Mouse (Mus musculus): ENCODE results near the gene Zfp398. TPM values are rescaled to one million over a fixed set of nuclear protein-coding genes. Genes with fewer than 3 reads are reported as not detected.

Gene Zfp398
- polyA plus RNA-seq, 1 experiment from 2014 or later, result 5.6 TPM

DNA sequence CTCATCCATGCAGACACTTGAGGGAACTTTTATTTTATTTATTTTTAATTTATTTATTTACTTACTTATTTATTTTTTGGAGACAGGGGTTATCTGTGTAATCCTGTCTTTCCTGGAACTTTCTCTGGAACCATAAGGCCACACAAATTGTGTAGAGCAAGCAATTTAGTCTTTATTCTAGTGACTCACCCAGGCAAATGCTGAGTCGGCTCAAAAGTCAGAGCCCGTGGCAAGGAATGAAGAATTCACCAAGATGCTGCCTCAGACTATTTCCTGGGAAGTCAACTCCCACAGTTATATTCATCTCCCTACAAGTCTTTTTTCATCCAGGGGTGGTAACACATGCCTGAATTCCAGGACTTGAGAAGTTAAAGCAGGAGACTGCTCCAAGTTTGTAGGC is 29.9 kb upstream of the Zfp398 start:
- no peaks in the 10 kb centered on the region for H3K9me3 ChIP-seq (ENCODE audit: control insufficient read depth, low read length)
- no peak overlapping the region for H3K4me2 ChIP-seq
- H3K36me3 ChIP-seq (ENCODE audit: control insufficient read depth, insufficient read depth, low read length), result peaks cover 45% of the 10 kb centered on the region
- no peak overlapping the region for H3K27ac ChIP-seq (ENCODE audit: low read depth, low read length)
- WGBS, result 77% methylated on average over 2 of the region's 2 CpGs
- no peaks in the 10 kb centered on the region for H3K27me3 ChIP-seq (replicated peaks; ENCODE audit: control insufficient read depth, insufficient read depth, low read length)
- no peak overlapping the region for H3K4me3 ChIP-seq (ENCODE audit: low read depth, low read length)
- no peak for DNase-seq (ENCODE audit: low spot score)
- H3K4me1 ChIP-seq (replicated peaks; ENCODE audit: control insufficient read depth, insufficient read depth, low read length), result no peaks in the 10 kb centered on the region
- no peak for ATAC-seq (replicated peaks; ENCODE audit: low FRiP score)
- no peak overlapping the region for H3K9ac ChIP-seq (ENCODE audit: low read depth, low read length)

DNA sequence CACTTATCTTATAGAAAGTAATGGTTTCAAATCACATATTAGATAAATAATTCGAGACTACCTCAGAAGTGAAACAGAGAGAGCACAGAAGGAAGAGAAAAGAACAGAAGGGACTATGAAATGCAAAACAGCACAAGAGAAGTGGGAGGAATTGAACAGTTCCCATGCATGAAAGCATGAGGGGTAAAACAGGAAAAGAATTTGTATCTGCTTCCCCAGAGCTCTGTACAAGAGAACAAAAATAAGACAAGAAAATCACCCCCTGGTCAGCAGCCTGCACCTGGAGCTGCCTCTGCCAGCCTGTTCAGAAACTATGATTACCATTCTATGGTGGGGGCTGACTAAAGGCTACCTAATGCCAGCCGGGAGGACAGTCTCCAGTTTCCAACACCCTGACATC is 28.0 kb upstream of the Zfp398 start:
- H3K27ac ChIP-seq (ENCODE audit: low read depth, low read length), result no peak overlapping the region
- H3K36me3 ChIP-seq (ENCODE audit: control insufficient read depth, insufficient read depth, low read length), result peaks cover 41% of the 10 kb centered on the region
- 87% methylated on average over 2 of the region's 2 CpGs for WGBS
- H3K27me3 ChIP-seq (replicated peaks; ENCODE audit: control insufficient read depth, insufficient read depth, low read length), result no peaks in the 10 kb centered on the region
- H3K4me1 ChIP-seq (replicated peaks; ENCODE audit: control insufficient read depth, insufficient read depth, low read length), result peaks cover 10% of the 10 kb centered on the region
- no peak overlapping the region for H3K9ac ChIP-seq (ENCODE audit: low read depth, low read length)
- no peak overlapping the region for H3K4me2 ChIP-seq
- ATAC-seq (replicated peaks; ENCODE audit: low FRiP score) (no peak), DNase-seq (ENCODE audit: low spot score) (no peak)
- H3K9me3 ChIP-seq (ENCODE audit: control insufficient read depth, low read length), result no peaks in the 10 kb centered on the region
- no peak overlapping the region for H3K4me3 ChIP-seq (ENCODE audit: low read depth, low read length)

DNA sequence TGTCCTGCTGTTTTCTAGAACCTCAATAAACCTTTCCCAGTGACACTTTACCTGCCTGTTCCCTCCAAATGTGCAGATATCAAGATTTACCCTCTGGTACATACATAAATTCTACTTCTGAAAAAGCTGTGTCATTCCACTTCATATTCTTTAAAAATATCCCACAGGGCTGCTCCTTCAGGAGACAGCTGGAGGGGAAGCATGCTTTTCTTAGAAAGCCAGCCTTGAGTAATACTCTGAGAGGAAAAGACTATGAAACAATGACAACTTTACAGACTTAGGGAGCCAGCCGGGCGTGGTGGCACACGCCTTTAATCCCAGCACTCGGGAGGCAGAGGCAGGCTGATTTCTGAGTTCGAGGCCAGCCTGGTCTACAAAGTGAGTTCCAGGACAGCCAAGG is 26.9 kb upstream of the Zfp398 start:
- H3K27ac ChIP-seq (ENCODE audit: low read depth, low read length), result no peak overlapping the region
- DNase-seq (ENCODE audit: low spot score) (no peak), ATAC-seq (replicated peaks; ENCODE audit: low FRiP score) (no peak)
- no peaks in the 10 kb centered on the region for H3K27me3 ChIP-seq (replicated peaks; ENCODE audit: control insufficient read depth, insufficient read depth, low read length)
- no peaks in the 10 kb centered on the region for H3K9me3 ChIP-seq (ENCODE audit: control insufficient read depth, low read length)
- H3K9ac ChIP-seq (ENCODE audit: low read depth, low read length), result no peak overlapping the region
- WGBS, result 84% methylated on average over 5 of the region's 5 CpGs
- no peak overlapping the region for H3K4me2 ChIP-seq
- peaks cover 10% of the 10 kb centered on the region for H3K4me1 ChIP-seq (replicated peaks; ENCODE audit: control insufficient read depth, insufficient read depth, low read length)
- H3K4me3 ChIP-seq (ENCODE audit: low read depth, low read length), result no peak overlapping the region
- H3K36me3 ChIP-seq (ENCODE audit: control insufficient read depth, insufficient read depth, low read length), result peaks cover 31% of the 10 kb centered on the region

DNA sequence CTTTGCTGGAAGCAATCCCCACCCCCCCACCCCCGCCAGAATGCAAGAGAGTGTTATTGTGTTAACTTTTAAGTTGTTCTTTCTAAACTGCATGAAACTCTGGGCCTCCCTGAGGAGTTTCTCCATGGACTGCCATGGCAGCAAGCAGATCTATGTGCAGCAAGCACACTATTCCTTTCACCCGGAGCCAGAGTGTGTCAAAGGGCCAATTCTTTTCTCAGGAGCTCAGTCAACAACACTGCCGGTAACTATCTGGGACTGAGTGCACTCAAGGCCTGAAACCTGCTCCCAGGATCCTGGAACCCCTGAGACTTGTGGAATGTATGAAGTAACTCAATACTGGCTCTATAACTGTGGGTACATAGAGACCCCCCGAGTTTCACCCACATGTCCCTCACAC is 26.4 kb upstream of the Zfp398 start:
- Histone ChIP-seq H3K4me2 (no peak overlapping the region), H3K9ac (ENCODE audit: low read depth, low read length) (no peak overlapping the region), H3K36me3 (ENCODE audit: control insufficient read depth, insufficient read depth, low read length) (peaks cover 27% of the 10 kb centered on the region), H3K27me3 (replicated peaks; ENCODE audit: control insufficient read depth, insufficient read depth, low read length) (no peaks in the 10 kb centered on the region), H3K27ac (ENCODE audit: low read depth, low read length) (no peak overlapping the region), H3K9me3 (ENCODE audit: control insufficient read depth, low read length) (no peaks in the 10 kb centered on the region), H3K4me1 (replicated peaks; ENCODE audit: control insufficient read depth, insufficient read depth, low read length) (peaks cover 10% of the 10 kb centered on the region), H3K4me3 (ENCODE audit: low read depth, low read length) (no peak overlapping the region)
- DNase-seq (ENCODE audit: low spot score) (no peak), ATAC-seq (replicated peaks; ENCODE audit: low FRiP score) (no peak)
- 78% methylated on average over 4 of the region's 4 CpGs for WGBS

DNA sequence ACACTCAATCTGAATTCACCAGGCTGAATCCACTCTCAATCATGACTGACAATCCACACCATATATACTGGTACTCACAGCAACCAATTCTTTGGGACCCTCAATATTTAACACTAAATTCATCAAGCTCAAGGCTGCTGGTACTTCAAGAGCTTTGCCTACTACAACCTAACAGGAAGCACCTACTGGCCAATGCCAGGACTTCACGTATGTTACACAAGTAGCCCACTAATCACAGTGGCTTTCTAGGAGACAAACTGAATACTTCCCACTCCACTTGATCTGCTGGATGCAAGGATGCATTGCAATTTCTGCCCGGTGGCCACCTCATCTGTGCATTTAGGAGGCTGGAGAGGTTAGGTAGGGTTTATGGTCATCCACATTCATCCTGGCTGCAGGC is 25.3 kb upstream of the Zfp398 start:
- no peak for DNase-seq (ENCODE audit: low spot score)
- Histone ChIP-seq H3K4me2 (peak overlapping the region; percentile 30), H3K4me3 (ENCODE audit: low read depth, low read length) (no peak overlapping the region), H3K4me1 (replicated peaks; ENCODE audit: control insufficient read depth, insufficient read depth, low read length) (peaks cover 13% of the 10 kb centered on the region), H3K9me3 (ENCODE audit: control insufficient read depth, low read length) (no peaks in the 10 kb centered on the region), H3K27ac (ENCODE audit: low read depth, low read length) (no peak overlapping the region), H3K9ac (ENCODE audit: low read depth, low read length) (no peak overlapping the region), H3K36me3 (ENCODE audit: control insufficient read depth, insufficient read depth, low read length) (peaks cover 17% of the 10 kb centered on the region), H3K27me3 (replicated peaks; ENCODE audit: control insufficient read depth, insufficient read depth, low read length) (no peaks in the 10 kb centered on the region)
- no peak for ATAC-seq (replicated peaks; ENCODE audit: low FRiP score)
- 78% methylated on average over 2 of the region's 2 CpGs for WGBS

DNA sequence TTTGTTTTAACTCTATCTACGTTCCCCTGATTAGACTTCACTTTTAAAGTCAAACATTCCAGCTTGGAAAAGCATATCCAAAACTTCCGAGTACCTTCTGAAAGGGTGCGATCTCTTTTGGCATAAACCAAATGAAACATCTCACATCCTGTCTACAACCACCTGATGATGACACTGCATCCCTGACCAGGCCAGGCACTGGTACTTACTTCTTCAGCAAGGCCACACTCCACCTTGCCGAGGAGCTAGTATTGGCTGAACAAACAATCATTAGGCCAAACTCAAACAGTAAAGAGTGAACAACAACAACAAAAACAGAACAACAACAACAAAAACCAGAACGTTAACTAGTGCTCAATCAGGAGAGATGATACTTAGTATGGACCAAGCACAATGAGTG is 24.1 kb upstream of the Zfp398 start:
- H3K9ac ChIP-seq (ENCODE audit: low read depth, low read length), result peak overlapping the region; percentile 82
- H3K27me3 ChIP-seq (replicated peaks; ENCODE audit: control insufficient read depth, insufficient read depth, low read length), result no peaks in the 10 kb centered on the region
- H3K4me2 ChIP-seq, result peak overlapping the region; percentile 83
- H3K4me1 ChIP-seq (replicated peaks; ENCODE audit: control insufficient read depth, insufficient read depth, low read length), result peaks cover 13% of the 10 kb centered on the region
- H3K9me3 ChIP-seq (ENCODE audit: control insufficient read depth, low read length), result no peaks in the 10 kb centered on the region
- WGBS, result 63% methylated on average over 5 of the region's 5 CpGs
- ATAC-seq (replicated peaks; ENCODE audit: low FRiP score) (no peak), DNase-seq (ENCODE audit: low spot score) (no peak)
- no peak overlapping the region for H3K27ac ChIP-seq (ENCODE audit: low read depth, low read length)
- H3K36me3 ChIP-seq (ENCODE audit: control insufficient read depth, insufficient read depth, low read length), result peaks cover 9% of the 10 kb centered on the region
- H3K4me3 ChIP-seq (ENCODE audit: low read depth, low read length), result peak overlapping the region; percentile 81

DNA sequence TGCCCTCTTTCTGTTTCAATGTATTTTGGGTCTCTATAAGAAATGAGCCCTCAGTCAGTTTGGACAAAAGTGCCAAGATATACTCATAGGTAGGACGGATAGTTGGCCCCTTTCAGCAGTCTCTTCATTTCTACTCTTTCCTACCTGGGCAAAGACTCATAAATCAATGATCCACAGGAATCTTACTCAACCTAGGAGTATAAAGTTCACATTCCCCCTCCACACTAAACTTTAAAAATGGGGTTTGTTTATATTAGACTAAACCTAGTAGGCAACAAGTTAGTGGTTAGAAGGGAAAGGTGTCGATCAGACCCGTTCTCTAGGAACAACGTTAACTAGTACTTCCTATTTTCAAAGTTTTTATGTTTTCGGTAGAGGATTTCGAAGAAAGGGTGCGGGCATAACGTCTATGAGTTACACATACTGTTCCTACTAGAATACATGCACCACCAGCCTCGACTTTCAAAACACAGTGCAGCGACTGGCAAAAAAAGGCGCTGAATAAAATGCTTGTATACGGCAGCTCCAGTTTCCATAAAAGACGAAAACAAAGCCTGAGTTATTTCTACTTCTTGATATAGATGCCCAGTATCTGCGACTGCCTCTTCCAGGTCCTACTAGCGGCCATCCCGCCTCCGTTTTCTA is 23.1 kb upstream of the Zfp398 start:
- Histone ChIP-seq H3K36me3 (ENCODE audit: control insufficient read depth, insufficient read depth, low read length) (peaks cover 2% of the 10 kb centered on the region; the same call in 1 of the 2 replicates), H3K4me1 (replicated peaks; ENCODE audit: control insufficient read depth, insufficient read depth, low read length) (peaks cover 13% of the 10 kb centered on the region), H3K4me3 (ENCODE audit: low read depth, low read length) (peak overlapping the region; percentile 81), H3K27ac (ENCODE audit: low read depth, low read length) (peak overlapping the region; percentile 97), H3K9ac (ENCODE audit: low read depth, low read length) (peak overlapping the region; percentile 82), H3K27me3 (replicated peaks; ENCODE audit: control insufficient read depth, insufficient read depth, low read length) (no peaks in the 10 kb centered on the region), H3K4me2 (peak overlapping the region; percentile 83), H3K9me3 (ENCODE audit: control insufficient read depth, low read length) (no peaks in the 10 kb centered on the region)
- 1% methylated on average over 17 of the region's 17 CpGs for whole genome bisulfite sequencing
- ATAC-seq (replicated peaks; ENCODE audit: low FRiP score), result no peak
- DNase-seq (ENCODE audit: low spot score), result no peak

DNA sequence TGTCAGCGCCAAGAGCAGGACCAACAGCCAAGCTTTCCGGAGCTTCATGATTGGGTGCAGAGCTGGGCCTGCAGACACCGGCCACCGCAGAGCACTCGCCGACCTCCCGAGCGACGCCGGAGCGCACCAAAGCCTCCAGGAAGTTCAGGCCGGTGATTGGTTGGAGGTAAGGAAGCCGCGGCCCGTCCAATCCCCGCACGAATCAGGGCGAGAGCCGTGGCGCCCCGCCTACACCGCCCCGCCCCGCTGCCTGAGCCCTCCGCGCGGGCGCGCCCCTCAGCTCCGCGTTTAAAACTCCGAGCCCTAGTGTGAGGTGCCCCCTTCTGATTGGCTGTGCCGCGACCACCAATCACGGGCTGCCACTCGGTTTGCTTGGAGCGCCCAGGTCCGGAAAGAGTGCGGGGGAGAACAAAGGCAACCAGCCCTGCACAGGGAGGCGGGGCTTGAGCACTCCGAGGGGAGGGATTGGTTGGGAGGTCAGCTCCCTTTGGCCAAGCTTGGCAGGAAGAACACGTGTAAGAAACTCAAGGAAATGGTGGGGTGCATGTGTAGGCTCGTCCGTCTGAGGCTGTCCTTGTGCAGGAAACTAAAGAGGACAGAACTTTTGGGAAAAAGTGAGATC is 22.1 kb upstream of the Zfp398 start, which contains the start of gene Pdia4:
TSS of gene Pdia4 (minus strand) at position 174 of the 622 bp plus-strand sequence.
- WGBS, result under 1% methylated on average over 44 of the region's 44 CpGs
- Histone ChIP-seq H3K36me3 (ENCODE audit: control insufficient read depth, insufficient read depth, low read length) (no peaks in the 10 kb centered on the region), H3K9me3 (ENCODE audit: control insufficient read depth, low read length) (no peaks in the 10 kb centered on the region), H3K4me1 (replicated peaks; ENCODE audit: control insufficient read depth, insufficient read depth, low read length) (peaks cover 13% of the 10 kb centered on the region), H3K27ac (ENCODE audit: low read depth, low read length) (peak within 1 kb of the TSS; percentile 97), H3K27me3 (replicated peaks; ENCODE audit: control insufficient read depth, insufficient read depth, low read length) (no peaks in the 10 kb centered on the region), H3K4me3 (ENCODE audit: low read depth, low read length) (peak within 1 kb of the TSS; percentile 81), H3K9ac (ENCODE audit: low read depth, low read length) (peak within 1 kb of the TSS; percentile 82), H3K4me2 (peak within 1 kb of the TSS; percentile 83)
- ATAC-seq (replicated peaks; ENCODE audit: low FRiP score) (peak; percentile 98), DNase-seq (ENCODE audit: low spot score) (peak; percentile 98)

DNA sequence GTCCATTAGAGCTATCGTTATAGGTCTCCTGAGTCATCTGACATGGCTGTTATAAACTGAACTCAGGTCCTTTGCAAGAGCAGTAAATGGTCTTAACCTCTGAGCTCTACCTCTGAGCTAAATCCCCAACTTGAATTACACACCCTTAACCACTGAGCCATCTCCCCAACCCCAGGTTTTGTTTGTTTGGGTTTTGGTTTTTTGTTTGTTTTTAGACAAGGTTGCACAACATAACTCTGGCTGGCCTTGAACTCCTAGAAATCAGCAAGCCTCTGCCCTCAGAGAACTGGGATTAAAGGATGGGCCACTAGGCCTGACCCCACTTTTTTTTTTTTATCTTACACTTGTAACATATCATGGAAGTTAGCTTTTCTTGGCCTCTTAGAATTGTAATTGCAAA is 19.3 kb upstream of the Zfp398 start:
- ATAC-seq (replicated peaks; ENCODE audit: low FRiP score) (no peak), DNase-seq (ENCODE audit: low spot score) (no peak)
- Histone ChIP-seq H3K4me3 (ENCODE audit: low read depth, low read length) (no peak overlapping the region), H3K27ac (ENCODE audit: low read depth, low read length) (no peak overlapping the region), H3K9ac (ENCODE audit: low read depth, low read length) (no peak overlapping the region), H3K27me3 (replicated peaks; ENCODE audit: control insufficient read depth, insufficient read depth, low read length) (no peaks in the 10 kb centered on the region), H3K4me2 (no peak overlapping the region), H3K9me3 (ENCODE audit: control insufficient read depth, low read length) (no peaks in the 10 kb centered on the region), H3K4me1 (replicated peaks; ENCODE audit: control insufficient read depth, insufficient read depth, low read length) (peaks cover 9% of the 10 kb centered on the region), H3K36me3 (ENCODE audit: control insufficient read depth, insufficient read depth, low read length) (no peaks in the 10 kb centered on the region)
- 88% methylated on average over 1 of the region's 1 CpGs for WGBS
